Mouse (Mus musculus): ENCODE results near the gene Mrps2.

The Mrps2 gene

GRCm38 (mm10) chr2:28520581-28520980 is 52.7 kb downstream of the Mrps2 start:
- DNase-seq (ENCODE audit: low spot score), result no peak
